Comparison of ENCODE assay signal across 13 mouse cellular contexts in genomic region chr17:65729945-65730741, GRCm38 (mm10). TPM values are rescaled to one million over a fixed set of nuclear protein-coding genes. Genes with fewer than 3 reads are reported as not detected.
DNase-seq lines count a peak whose midpoint lies in the region; ATAC-seq and TF ChIP-seq lines count a peak whose summit lies in the region.
"Had no signal": no experiment of that assay in that cellular context is flagged by ENCODE, and none has a peak within 500 bp of the region (broad histone marks: within the 10 kb centered on the region; RNA-seq: fewer than 3 reads in every experiment).

No protein-coding gene starts in this region.

- H3K27me3 ChIP-seq in neural tube, embryonic 14.5 days (ENCODE audit: control insufficient read depth, insufficient read depth, low read length), result no peaks in the 10 kb centered on the region
- H3K27me3 ChIP-seq in neural tube, embryonic 15.5 days (replicated peaks), result no peaks in the 10 kb centered on the region
- no peaks in the 10 kb centered on the region for H3K27me3 ChIP-seq in liver, embryonic 13.5 days
- H3K27me3 ChIP-seq in small intestine, adult 2 months (ENCODE audit: control insufficient read depth, insufficient read depth, low read length), result no peaks in the 10 kb centered on the region
- H3K27me3 ChIP-seq: forebrain, embryonic 12.5 days had no signal

- H3K36me3 ChIP-seq in neural tube, embryonic 14.5 days (ENCODE audit: control insufficient read depth, insufficient read depth, low read length), result no peaks in the 10 kb centered on the region
- no peaks in the 10 kb centered on the region for H3K36me3 ChIP-seq in neural tube, embryonic 15.5 days
- no peaks in the 10 kb centered on the region for H3K36me3 ChIP-seq in liver, embryonic 13.5 days
- H3K36me3 ChIP-seq in small intestine, adult 2 months (ENCODE audit: control insufficient read depth, insufficient read depth, low read length), result no peaks in the 10 kb centered on the region
- H3K36me3 ChIP-seq: forebrain, embryonic 12.5 days had no signal

- WGBS in neural tube, embryonic 14.5 days, result 81% methylated on average over 14 of the region's 16 CpGs
- WGBS in neural tube, embryonic 15.5 days, result 79% methylated on average over 14 of the region's 16 CpGs
- 30% methylated on average over 16 of the region's 16 CpGs for WGBS in liver, embryonic 13.5 days (ENCODE audit: insufficient replicate concordance)
- 58% methylated on average over 16 of the region's 16 CpGs for WGBS in small intestine, adult 2 months

- no peak overlapping the region for H3K4me3 ChIP-seq in gastrocnemius, adult 2 months
- H3K4me3 ChIP-seq in neural tube, embryonic 14.5 days (ENCODE audit: low read depth, low read length), result no peak overlapping the region
- H3K4me3 ChIP-seq in neural tube, embryonic 15.5 days (replicated peaks), result no peak overlapping the region
- no peak overlapping the region for H3K4me3 ChIP-seq in liver, embryonic 13.5 days (replicated peaks)
- no peak overlapping the region for H3K4me3 ChIP-seq in small intestine, adult 2 months (ENCODE audit: low read depth, low read length)
- H3K4me3 ChIP-seq: forebrain, embryonic 12.5 days had no signal

- intact Hi-C loops in gastrocnemius, adult 2 months (cut with DNase I), result no loop called here
- intact Hi-C loops in left cerebral cortex, postnatal 4 days (cut with DNase I), result no loop called here

- no peak for ATAC-seq in neural tube, embryonic 14.5 days (ENCODE audit: low read depth)
- no peak for ATAC-seq in neural tube, embryonic 15.5 days (ENCODE audit: low FRiP score)
- ATAC-seq in liver, embryonic 13.5 days (ENCODE audit: low read depth), result no peak

- H3K4me1 ChIP-seq in neural tube, embryonic 14.5 days (ENCODE audit: control insufficient read depth, insufficient read depth, low read length), result no peaks in the 10 kb centered on the region
- 0 out of 2 replicates have a peak, but pooled peaks cover 4% of the 10 kb centered on the region for H3K4me1 ChIP-seq in neural tube, embryonic 15.5 days
- H3K4me1 ChIP-seq in liver, embryonic 13.5 days (replicated peaks), result no peaks in the 10 kb centered on the region; the same call in 1 of the 2 replicates
- peaks cover 4% of the 10 kb centered on the region; the same call in 1 of the 2 replicates for H3K4me1 ChIP-seq in small intestine, adult 2 months (ENCODE audit: control insufficient read depth, insufficient read depth, insufficient read length, low read length)

- H3K9me3 ChIP-seq in neural tube, embryonic 14.5 days (ENCODE audit: control insufficient read depth, low read length), result no peaks in the 10 kb centered on the region
- no peaks in the 10 kb centered on the region for H3K9me3 ChIP-seq in neural tube, embryonic 15.5 days (replicated peaks)
- no peaks in the 10 kb centered on the region for H3K9me3 ChIP-seq in liver, embryonic 13.5 days (replicated peaks)
- H3K9me3 ChIP-seq: forebrain, embryonic 12.5 days had no signal

- H3K27ac ChIP-seq in gastrocnemius, adult 2 months, result 0 out of 2 replicates have a peak overlapping the region, but pooled peaks have one; percentile 28
- peak overlapping the region; percentile 22; the same call in 1 of the 2 replicates for H3K27ac ChIP-seq in neural tube, embryonic 14.5 days (ENCODE audit: low read depth, low read length)
- H3K27ac ChIP-seq in neural tube, embryonic 15.5 days (replicated peaks), result no peak overlapping the region
- peak overlapping the region; percentile 47 for H3K27ac ChIP-seq in liver, embryonic 13.5 days
- H3K27ac ChIP-seq in small intestine, adult 2 months (ENCODE audit: insufficient read depth, low read depth, low read length), result peak overlapping the region; percentile 15; the same call in 1 of the 2 replicates
- H3K27ac ChIP-seq: forebrain, embryonic 12.5 days had no signal

- TF ChIP-seq POLR2A in small intestine, adult 2 months (IDR thresholded peaks at IDR 0.05; ENCODE audit: low read depth, low read length), result no peak

- TF ChIP-seq CTCF in gastrocnemius, adult 2 months (IDR thresholded peaks at IDR 0.05), result no peak
- no peak for TF ChIP-seq CTCF in small intestine, adult 2 months (IDR thresholded peaks at IDR 0.05; ENCODE audit: extremely low read depth, insufficient read length, insufficient replicate concordance, low read depth, low read length)

- no peak for DNase-seq in gastrocnemius, adult 2 months
- no peak for DNase-seq in gastrocnemius, adult 18-20 months (ENCODE audit: low spot score)
- DNase-seq in liver, embryonic 13.5 days, result no peak
- no peak for DNase-seq in left cerebral cortex, postnatal 4 days
- no peak for DNase-seq in thymus, postnatal 4 days
- DNase-seq: cerebellum, postnatal 25 days; layer of hippocampus, postnatal 36 days; midbrain, embryonic 14.5 days; thymus, adult 2 months had no signal

- H3K4me2 ChIP-seq in neural tube, embryonic 14.5 days (ENCODE audit: low read depth, low read length), result no peak overlapping the region
- no peak overlapping the region for H3K4me2 ChIP-seq in neural tube, embryonic 15.5 days
- no peak overlapping the region for H3K4me2 ChIP-seq in liver, embryonic 13.5 days
- H3K4me2 ChIP-seq: forebrain, embryonic 12.5 days had no signal

- H3K9ac ChIP-seq in neural tube, embryonic 14.5 days (replicated peaks; ENCODE audit: low read depth, low read length), result no peak overlapping the region
- H3K9ac ChIP-seq in neural tube, embryonic 15.5 days (replicated peaks), result no peak overlapping the region
- no peak overlapping the region for H3K9ac ChIP-seq in liver, embryonic 13.5 days
- H3K9ac ChIP-seq: forebrain, embryonic 12.5 days had no signal

RNA-seq across cellular contexts. Expression of gene Rab31, which starts 42.4 kb away (rescaled TPM):
- 1 to 10 TPM; 3.4 to 7.4 TPM for total RNA-seq in gastrocnemius, adult 2 months (2021)
- total RNA-seq in gastrocnemius, adult 18-20 months (2021), result 1 to 10 TPM; 4.6 to 5.1 TPM
- polyA plus RNA-seq in neural tube, embryonic 14.5 days (2014; fragmentation: Nextera tagmentation; extraction: Ambion mirVana), result 70.8 and 81.4 TPM in 2 replicates
- polyA plus RNA-seq in neural tube, embryonic 15.5 days (2015; fragmentation: Nextera tagmentation; extraction: Ambion mirVana), result 53.2 and 56.8 TPM in 2 replicates
- 4.5 and 5.3 TPM in 2 replicates for polyA plus RNA-seq in liver, embryonic 13.5 days (2015; fragmentation: Nextera tagmentation; extraction: Ambion mirVana)
- polyA plus RNA-seq in small intestine, adult 2 months (2012; rRNA removed), result 4.6 and 7.8 TPM in 2 replicates
- total RNA-seq in left cerebral cortex, postnatal 4 days (2021), result 10 to 100 TPM; 83.1 to 96.3 TPM

RNA-seq across cellular contexts. Expression of gene Ppp4r1, which starts 52.2 kb away (rescaled TPM):
- total RNA-seq in gastrocnemius, adult 2 months (2021), result 10 to 100 TPM; 24.8 to 30.3 TPM
- 10 to 100 TPM; 20.7 to 22.6 TPM for total RNA-seq in gastrocnemius, adult 18-20 months (2021)
- 44.4 and 52.2 TPM in 2 replicates for polyA plus RNA-seq in neural tube, embryonic 14.5 days (2014; fragmentation: Nextera tagmentation; extraction: Ambion mirVana)
- polyA plus RNA-seq in neural tube, embryonic 15.5 days (2015; fragmentation: Nextera tagmentation; extraction: Ambion mirVana), result 36.3 and 40.1 TPM in 2 replicates
- 10.1 and 12.2 TPM in 2 replicates for polyA plus RNA-seq in liver, embryonic 13.5 days (2015; fragmentation: Nextera tagmentation; extraction: Ambion mirVana)
- polyA plus RNA-seq in small intestine, adult 2 months (2012; rRNA removed), result 26.2 and 57.7 TPM in 2 replicates
- total RNA-seq in left cerebral cortex, postnatal 4 days (2021), result 10 to 100 TPM; 80.6 to 86.3 TPM
